Mouse (Mus musculus): Measurements from ENCODE around the gene Senp1.

Gene Senp1

DNA sequence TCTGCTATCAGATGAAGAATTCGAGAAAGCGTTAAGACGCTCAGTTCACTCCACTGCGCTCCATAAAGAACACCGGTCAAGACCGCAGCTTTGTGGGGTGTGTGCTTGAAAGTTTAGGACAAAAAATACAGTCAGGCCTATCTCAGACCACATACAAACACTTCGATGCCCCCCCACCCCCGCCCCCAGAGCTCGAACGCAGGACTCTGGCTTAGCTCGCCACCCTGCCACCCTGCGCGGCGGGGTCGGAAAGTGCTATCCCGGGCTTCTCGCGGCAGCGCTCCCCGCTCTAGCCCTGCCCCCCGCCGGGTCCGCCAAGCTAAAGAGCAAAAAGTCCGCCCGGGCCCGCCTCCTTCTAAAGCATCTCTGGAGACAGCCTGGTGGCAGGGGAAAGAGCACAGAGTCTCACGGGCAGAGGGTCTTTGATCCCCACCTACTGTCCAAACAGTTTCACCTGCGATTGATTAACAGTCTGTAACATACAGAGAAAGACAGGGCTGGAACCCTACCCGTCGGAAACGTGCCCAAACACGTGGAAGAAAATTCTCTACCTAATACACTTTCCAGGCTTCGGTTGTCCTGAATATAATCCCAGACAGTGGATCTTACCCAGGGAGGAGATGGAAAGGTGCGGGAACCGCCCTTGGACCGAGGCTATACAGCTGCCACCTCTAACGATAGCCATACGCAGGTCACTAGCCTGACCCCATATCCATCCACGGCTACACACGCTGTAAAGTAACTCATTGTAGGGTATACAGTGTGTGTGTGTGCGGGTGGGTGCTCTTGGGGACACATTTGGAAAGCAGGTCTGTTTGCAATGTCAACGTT, 90.3 kb downstream of the Senp1 start:
- DNase-seq (ENCODE audit: extremely low spot score, low spot score) = peak; percentile 80

DNA sequence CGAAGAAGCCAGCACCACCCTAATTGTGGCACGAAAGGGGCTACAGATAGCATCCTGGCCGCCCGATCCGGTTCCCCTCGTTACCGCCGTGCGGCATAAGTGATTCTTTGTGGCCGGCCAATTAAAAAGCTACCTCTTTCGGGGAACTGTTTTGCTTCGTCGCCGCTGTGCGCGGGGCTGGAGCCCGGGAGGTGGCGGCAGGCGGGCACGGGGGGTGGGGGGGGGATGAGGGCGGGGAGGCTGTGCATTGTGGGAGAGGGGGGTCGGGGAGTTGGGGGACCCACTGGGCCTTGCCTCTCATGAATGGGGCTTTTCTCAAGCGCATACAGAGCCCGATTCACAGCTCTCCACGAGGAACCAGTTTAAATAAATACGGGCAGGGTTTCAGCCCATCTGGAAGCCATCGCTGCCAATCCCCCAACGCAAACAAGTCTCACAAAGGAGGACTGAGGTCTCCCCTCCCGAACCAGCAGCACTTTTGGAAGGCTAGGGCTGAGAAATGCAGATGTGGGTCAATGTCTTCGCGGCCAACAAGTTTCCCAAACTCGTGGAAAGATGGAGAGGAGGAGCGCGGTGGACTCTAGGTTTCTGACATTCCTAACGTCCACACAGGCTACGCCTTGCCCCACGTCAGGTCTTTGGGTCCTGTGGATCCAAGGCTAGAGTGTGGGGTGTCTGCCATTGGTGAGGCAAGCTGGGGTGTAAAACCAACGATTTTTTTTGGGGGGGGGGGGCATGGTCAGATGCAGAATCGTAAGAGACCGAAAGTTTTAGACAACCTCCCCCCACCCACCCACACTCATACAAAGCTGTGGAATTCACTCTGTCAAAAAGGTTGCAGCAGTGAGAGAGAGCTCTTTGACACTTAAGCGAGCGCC, 91.2 kb downstream of the Senp1 start:
- peak; percentile 83 for DNase-seq (ENCODE audit: extremely low spot score, low spot score)

DNA sequence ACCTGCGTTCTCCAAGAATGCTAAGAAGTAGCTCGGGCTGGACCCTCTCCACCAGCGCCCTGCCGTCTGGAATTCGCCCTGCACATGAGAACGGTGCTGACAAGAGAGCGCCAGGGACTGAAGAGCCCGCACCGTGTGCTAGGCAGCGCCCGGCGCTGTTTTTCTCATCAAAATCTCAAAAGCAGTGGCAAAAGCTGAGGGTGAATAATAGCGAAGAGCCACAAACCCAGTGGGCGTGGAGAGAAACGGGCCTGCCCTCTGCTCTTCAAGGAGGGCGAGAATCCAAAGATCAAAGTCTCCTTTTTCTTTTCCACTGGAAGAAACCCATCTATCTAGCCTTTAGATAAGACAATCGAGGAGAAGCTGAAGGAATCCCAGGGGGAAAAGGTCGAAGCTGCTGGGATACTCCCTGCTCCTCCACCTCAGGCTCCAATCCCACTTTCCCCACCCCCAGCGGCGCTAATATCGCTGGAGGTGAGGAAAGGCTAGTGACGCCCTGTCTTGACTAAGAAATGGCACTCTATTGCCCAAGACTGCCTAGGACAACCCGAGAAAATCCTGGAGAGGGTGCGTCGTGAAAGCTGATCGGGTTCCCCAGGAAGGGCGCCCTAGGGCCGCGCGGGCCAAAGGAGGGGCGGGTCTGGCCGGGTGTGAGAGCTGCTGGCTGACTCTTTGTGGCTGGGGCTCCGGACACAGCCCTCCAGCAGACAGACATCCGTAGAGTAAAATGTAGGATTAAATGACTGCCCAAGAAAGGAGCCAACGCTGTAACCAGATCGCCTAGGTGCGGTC, 92.0 kb downstream of the Senp1 start:
- peak; percentile 70 for DNase-seq (ENCODE audit: extremely low spot score, low spot score)

DNA sequence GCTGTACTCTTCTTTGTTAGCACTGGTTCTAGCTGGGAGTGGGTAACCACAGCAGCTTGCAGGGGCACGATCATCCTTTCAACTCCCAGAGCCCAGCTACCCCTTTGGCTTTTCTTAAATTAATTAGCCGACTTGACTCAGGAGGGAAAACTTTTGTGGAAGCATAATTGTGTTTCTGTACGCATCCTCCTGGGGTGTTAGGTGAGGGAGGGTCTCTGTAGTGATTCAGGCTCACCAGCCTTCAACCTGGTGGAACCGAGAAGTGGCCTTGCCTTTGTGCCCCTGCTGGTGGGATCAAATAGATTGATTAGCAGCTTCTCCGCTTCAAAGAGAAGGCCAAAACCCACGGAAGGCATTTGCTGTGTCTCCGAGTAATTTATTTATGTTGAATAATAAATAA, 93.6 kb downstream of the Senp1 start:
- DNase-seq (ENCODE audit: extremely low spot score, low spot score) = peak; percentile 40

DNA sequence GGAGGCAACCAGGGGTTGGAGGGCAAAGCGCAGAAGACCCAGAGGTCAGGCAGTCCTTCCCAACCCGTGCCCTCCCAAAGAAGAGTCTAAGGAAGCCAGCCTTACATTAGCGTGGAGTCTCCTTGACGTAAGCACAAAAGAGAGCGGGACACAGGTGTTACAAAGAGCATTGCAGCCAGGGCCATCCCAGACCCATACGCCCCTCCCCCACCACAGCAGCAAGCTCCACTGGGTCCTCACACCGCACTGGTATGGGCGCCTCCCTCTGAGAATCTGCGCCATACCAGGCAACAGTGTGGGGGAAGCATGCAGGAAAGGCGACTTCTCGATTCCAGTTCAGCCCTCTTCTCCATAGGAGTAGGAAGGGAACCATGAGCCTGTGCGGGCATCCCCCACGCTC, 94.0 kb downstream of the Senp1 start:
- DNase-seq (ENCODE audit: extremely low spot score, low spot score) = peak; percentile 44

DNA sequence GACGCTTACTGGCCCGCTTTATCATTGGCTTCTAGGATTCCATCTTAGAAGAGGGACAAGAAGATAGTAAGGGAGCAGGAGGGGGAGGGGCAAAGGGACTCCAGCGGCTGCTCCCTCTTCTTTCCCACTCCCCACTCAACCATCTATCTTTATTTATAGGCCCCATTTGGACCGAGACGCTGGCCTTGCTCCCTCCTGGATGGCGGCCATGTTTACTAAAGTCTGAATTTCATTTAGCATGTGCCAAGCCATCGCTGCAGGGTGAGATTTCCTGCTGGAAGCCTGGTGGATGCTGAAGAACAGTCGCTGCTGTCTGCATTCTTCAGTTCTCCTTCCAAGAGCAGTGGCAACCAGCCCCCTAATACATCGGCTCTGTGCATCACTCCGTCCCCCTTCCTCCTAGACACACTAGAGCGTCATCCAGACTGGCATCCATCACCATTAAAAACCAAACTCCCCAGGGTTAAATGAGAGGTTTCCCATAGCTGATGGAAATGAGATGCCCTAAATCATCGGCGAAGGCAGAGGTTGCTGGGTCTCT, 96.8 kb downstream of the Senp1 start:
- no peak for DNase-seq (ENCODE audit: extremely low spot score, low spot score)

DNA sequence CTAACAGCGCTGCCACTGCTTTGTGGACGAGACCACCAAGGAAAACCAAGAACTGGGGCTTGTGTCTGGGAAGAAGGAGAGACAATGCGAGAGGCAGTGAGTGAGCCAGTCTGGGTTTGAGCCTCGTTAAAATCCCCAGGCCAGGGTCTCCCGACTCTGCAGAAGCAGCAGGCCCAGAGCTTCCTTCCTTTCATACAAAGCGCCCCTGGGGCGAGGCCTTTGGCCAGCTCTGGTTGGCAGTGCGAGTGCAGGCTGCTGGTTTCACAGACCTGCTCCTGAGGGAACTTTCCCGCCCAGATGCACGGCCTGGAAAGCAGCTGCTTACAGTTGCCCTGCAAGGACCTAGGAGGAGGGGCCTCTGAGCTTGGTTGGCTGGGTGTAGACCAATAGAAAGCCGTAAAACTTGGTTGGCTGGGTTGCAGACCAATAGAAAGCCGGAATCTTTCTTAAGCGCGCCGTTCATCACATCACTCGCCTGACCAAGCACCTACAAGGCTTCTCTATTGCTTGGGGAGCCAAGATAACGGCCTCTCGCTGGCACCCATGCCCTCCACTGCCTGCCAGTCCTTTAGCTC, 100.7 kb downstream of the Senp1 start:
- peak; percentile 90 for DNase-seq (ENCODE audit: extremely low spot score, low spot score)

DNA sequence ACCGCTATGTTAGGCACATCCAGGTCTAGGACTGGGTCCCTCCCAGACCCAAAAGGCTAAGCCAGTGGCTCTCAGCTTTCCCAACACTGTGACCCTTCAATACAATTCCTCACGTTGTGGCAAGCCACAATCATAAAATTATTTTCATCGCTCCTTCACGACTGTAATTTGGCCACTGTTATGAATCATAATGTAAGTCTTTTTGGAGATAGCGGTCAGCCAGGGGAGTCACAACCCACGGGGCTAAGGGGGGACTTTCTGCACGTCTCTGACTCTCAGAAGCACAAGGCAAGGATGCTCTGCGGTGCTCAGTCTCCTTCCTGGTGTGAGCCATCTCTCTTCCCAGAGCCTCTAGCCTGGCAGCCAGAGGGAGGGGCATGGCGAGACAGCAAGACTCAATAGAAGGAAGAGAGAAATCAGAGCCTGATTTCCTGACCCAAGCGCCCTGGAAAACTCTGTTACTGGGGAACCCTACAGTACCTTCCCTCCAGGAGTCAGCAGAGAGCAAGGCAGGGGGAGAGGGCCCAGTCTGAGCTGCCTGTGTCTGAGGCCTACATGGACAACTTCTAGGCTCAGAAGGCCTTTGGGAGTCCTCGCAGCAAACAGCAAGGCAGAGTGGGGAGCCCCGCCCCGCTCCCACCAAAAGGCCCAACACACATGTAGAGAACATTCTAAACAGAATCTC, 101.4 kb downstream of the Senp1 start:
- no peak for DNase-seq (ENCODE audit: extremely low spot score, low spot score)

DNA sequence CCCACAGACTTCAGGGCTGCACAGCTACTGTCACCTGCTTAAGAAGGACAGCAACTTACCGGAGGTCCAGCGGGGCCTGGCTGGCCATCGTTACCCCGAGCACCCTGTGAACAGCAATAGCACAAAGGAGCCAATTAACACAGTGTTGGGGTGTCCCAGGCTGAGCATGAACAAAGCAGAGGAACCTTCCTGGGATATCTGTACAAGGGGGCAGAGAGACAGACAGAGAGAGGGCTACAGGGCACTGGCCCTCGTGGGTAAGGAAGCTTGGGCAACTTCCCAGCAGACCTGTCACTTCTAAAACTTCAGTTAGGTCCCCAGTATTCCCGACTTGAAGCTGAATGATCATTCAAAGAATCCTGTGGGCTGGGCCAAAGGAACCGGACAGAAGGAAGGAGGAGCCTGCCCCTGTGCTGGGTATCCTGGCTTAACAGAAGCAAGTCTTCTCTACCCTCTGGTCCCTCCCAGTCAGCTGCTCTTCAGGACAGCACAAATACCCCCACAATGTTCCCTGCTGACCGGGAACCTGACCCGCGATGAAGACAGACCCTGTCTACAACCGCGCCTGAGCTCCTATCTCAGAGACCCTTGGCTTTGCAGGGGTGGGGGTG, 102.2 kb downstream of the Senp1 start:
- peak; percentile 34 for DNase-seq (ENCODE audit: extremely low spot score, low spot score)

DNA sequence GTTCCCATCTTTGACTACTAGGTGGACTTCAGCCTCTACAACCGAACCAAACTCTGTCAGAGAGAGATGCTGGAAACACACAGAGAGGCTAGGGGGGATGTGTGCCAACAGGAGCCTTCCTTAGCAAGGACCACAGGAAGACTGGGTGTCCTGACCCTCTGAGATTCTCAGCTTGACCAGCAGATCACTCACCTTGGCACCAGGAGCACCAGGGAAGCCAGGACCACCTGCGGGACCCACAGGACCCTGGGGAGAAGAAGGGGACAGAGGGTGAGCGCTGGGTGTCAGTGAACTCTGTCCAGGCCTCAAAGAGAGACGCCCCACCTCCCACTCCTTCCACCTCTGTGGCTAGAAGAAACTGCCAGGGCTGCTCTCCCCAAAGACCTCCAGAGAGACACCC, 102.8 kb downstream of the Senp1 start:
- DNase-seq (ENCODE audit: extremely low spot score, low spot score) = peak; percentile 52

DNA sequence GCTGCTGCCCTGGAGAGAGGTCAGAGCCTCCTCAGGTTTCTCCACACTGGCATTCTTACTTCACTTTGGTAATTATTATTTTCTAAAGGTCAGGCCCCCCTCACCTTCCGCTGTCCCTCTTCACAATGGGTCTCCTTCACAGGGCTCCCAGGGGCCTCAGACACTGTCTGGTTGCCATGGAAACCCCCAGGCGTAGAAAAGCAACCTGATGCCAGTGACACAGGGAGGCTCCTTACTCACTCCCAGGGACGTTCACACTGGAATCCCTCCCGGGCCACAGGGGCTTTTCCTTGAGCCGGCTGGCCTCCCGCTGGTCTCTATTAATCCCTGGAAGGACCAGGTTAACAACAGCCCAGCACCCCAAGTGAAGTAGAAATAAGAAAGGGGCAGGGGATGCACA, 103.4 kb downstream of the Senp1 start:
- peak; percentile 89 for DNase-seq (ENCODE audit: extremely low spot score, low spot score)

DNA sequence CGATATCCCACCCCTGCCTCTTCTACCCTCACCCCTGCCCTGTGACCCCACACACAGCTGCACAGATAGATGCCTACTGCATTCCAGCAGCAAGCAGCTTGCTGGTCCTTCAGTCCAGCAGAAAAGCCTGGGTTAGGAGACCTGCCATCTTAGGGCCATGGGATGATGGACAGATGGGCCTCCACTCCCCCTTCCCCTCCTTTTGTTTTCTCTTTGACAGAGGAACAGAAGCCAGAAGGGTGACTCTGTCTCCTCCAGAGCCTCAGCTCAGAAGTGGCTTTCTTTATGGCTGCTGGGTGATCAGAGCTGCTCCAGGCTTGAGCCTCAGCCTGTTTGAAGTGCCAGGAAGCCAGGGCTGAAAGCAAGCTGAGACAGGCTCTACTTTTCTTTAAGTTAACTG, 104.0 kb downstream of the Senp1 start:
- DNase-seq (ENCODE audit: extremely low spot score, low spot score) = peak; percentile 62

Data from neural tube, embryonic 10.5 days (tissue).